Mouse (Mus musculus) layer of hippocampus, adult 11-12 months (tissue): Measurements from ENCODE around the gene Rp2.

Source experiments
- DNase-seq: peaks from one replicate; pipeline ENCODE4 v3.0.0; 2022; ENCODE audit warnings: low spot score

The Rp2 gene

DNA sequence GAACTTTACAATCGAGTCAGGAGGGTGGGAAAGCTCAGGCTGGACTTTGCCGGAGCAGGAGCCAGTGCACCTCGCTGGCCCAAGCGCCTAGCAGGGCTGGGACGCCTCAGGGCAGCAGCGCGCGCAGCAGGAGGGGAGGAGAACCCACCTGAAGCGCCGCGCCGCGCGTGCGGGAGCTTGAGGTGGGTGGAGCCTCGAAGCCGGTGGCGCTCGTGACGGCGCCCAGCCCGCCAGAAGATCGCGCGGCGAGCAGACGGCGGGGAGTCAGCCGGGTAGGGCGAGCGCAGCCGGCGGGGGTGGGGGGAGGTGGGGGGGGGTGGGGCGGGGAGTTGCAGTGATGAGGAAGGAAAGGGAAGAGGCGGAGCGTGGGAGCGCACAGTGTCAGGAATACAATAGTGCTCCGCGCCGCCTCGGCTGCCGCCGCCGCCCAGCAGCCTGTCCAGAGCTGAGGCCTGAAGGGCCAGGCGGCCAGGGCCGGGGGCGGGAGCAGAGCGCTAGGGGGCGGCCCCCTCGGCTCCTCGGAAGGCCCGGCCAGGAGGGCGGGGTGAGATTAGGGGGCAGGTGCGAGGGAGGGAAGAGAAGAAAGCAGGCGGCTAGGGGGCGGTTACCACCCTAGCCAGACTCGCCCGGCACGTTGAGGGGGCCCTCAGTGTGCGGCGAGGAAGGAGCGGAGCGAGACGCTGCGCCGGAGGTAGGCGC lies 61.0 kb downstream of the Rp2 start, which contains the start of gene Jade3:
Gene Jade3, plus strand, starts transcription at position 549 of the 699 bp plus-strand sequence.
- peak; percentile 70 for DNase-seq

DNA sequence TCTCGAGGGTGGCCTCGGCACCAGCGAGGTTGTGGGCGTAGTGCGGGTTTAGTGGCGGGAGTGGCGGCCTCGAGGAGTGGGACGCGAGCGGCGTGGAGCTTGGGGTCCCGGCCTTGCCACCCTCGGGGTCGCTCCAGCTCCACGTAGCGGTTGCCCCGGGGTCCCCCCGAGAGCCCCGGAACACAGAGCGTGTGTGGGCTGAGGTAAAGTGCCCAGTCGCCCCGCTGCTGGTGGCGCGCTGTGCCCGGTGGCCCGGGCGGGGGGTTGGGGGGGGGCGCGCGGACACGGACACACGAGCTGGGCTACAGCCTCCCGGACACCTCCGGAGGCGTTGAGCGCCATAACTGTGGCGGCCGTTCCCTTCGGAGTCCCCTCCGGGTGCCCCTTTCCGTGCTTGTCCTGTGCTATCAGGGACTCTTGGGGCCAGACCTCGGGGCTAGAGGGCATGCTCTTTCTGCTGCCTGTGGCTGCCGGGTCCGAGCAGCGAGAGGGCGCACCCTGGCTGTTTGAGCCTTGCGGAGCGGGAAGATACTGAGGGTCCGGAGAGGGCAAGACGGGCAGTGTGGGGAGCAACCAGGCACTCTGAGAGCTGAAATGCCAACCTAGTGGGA lies 61.7 kb downstream of the Rp2 start:
- DNase-seq, result peak; percentile 17
